Mouse (Mus musculus): ENCODE data around the gene Map10.

The Map10 gene

GRCm38 (mm10) chr8:125669700-125670195 lies at the start of gene Map10:
Gene Map10 (plus strand): TSS chr8:125669818.
- DNase-seq = peak; percentile 98

DNA sequence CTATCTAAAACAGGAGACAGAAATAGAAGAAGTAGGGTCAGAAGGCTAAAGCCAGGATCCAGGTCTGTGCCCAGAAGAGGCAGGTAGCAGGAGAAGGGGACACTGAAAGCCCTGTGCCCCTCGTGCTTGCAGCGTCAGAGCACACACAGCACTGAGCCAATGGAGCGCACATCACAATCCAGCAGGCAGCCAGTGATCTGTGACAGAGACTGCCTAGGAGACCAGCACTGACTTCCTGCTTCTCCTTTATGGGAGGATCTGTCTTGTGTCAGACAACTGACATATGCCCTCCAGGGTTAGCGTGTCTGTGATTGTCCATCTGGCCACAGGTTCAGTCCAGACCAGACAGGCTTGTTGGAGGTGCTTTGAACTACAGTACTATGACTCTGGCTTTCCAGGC lies 49.3 kb upstream of the Map10 start:
- DNase-seq = no peak

- DNase-seq = no peak
Observed at GRCm38 (mm10) chr8:125624287-125624686, 45.3 kb upstream of the Map10 start.

- no peak for DNase-seq
Observed at GRCm38 (mm10) chr8:125626381-125626780, 43.2 kb upstream of the Map10 start.

GRCm38 (mm10) chr8:125628834-125629233 lies 40.8 kb upstream of the Map10 start:
- peak; percentile 68 for DNase-seq

GRCm38 (mm10) chr8:125638411-125639058 lies 31.1 kb upstream of the Map10 start:
- DNase-seq = no peak

GRCm38 (mm10) chr8:125639631-125640030 lies 30.0 kb upstream of the Map10 start:
- DNase-seq = no peak

DNA sequence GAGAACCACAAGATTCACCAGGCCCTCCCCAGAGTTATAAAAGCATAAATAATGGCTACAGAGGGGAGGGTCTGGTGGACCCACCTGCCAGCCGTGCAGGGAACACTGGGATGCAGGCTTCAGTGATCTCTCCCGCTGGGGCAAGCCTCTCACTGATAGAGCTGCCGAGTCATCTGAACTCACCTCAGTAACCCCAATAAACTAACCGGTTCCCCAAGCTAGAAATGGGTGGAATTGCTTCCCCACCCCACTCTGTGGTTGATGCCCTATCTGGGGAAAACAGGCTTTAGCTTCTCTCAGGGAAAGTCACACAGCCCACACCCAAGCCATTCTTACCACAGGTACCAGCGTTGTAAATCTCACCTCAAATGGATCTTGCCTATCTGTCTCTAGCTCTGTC lies 28.9 kb upstream of the Map10 start:
- DNase-seq = no peak

- no peak for DNase-seq
Observed at GRCm38 (mm10) chr8:125641808-125642207, 27.8 kb upstream of the Map10 start.

GRCm38 (mm10) chr8:125645757-125646478 lies 23.7 kb upstream of the Map10 start:
- DNase-seq = no peak

GRCm38 (mm10) chr8:125649447-125649846 lies 20.2 kb upstream of the Map10 start:
- no peak for DNase-seq

DNA sequence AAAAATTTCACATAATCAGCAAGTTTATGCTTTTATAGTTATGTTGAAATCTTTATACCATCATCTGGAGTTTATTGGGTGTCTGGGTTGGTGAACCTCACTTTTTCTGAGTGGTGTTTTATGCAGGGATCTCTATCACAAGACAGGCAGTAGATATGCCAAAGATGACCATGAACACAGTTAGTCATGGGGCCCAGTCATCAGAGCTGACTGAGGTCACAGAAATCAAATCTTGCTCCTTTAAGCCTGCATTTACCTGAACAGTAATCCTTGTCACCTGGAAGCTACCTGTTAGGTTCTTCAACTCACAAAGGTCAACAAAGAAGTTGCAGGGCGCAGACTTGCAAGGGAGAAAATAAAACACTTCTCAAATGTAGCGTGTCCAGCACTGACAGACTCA lies 14.8 kb upstream of the Map10 start:
- no peak for DNase-seq

GRCm38 (mm10) chr8:125658508-125658907 lies 11.1 kb upstream of the Map10 start:
- DNase-seq = no peak

DNA sequence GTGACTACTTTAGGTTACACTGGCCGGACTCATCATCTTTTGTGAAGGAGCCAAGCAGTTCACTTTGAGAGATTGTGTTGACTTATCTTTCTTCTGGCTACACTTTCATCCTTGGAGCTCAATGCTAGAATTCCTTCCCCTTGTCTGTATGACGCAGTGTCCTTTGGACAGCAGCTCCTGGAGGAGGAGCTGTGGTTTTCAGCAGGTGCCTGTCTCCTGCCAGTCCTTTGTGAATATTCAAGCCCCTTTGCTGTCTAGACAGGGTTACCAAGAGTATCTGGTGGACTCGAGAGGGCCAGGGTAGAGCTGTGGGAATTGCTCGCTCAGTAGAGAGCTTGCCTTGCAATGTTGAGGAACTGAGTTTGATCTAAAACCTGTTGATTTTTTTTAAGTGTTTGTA lies 10.7 kb upstream of the Map10 start:
- no peak for DNase-seq

DNA sequence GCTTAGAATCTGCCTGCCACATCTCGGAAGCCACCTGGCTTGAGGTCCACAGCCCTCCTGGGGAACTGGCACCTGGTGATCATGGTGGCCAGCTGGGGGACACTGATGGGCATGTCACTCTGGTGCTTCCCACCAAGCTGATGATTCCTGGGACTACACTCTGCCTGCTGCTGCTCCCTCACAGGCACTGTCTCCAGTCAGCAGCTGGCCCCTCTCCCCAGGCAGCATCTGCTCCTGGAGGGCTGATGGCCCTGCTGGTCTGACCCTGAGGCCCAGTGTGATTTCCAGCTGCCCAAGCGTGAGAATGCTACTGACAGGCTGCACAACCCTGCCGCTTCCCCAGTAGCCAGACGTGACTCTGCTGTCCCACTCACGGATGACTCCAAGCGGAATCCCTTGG lies 9.2 kb upstream of the Map10 start:
- no peak for DNase-seq

GRCm38 (mm10) chr8:125661958-125662668 lies 7.5 kb upstream of the Map10 start:
- peak; percentile 94 for DNase-seq

DNA sequence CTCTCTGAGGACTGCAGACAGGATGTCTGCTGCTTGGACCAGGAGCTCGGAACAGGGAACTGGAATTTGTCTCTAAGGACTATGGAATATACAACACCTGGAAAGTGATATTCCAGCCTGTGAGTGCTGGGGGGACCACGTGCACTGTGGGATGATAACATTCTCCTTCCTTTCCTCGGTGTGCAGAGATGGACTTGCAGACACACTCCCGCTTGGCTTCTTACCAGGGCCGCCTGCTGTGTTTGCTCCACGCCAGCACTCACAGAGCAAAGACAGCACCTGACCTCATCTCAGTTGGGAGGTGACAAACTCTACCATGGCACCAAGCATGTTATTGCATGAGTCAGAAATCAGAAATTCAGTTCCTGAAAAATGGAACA lies 7.0 kb upstream of the Map10 start:
- DNase-seq = peak; percentile 96

- DNase-seq = no peak
Observed at GRCm38 (mm10) chr8:125665183-125665875, 4.3 kb upstream of the Map10 start.

DNA sequence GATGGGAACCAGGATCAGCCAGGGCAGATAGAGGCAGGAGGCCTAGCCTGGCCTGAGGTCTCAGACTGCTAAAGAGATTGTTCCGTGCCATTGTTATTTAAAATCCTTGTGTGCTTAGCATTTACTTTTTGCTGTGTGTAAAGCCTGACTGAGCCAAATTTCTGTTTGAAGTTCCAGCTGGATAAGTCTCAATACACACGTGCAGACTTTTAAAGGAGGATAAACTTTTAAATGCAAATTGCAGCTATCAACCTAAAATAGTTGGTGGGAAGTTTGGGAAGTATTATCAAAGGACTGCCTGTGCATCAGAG lies 3.8 kb upstream of the Map10 start:
- DNase-seq = no peak

DNA sequence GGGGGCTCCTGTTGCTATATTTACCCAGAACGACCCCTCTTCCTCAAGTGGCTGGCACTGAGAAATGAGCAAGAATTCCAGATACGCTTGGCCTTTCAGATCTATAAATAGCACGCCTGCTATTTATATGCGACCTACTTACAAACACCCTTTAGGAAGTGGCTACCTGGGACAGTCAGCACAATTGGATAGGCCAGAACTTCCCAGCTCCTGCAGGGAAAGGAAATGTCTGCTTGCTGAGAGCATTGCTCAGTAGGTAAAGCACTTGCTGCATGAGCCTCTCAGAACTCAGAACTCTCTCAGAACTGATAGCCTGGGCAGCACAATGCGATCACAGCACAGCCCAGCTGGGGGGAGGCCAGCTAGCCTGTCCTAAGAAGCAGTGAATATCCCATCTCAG lies 3.4 kb upstream of the Map10 start:
- peak; percentile 95 for DNase-seq

DNA sequence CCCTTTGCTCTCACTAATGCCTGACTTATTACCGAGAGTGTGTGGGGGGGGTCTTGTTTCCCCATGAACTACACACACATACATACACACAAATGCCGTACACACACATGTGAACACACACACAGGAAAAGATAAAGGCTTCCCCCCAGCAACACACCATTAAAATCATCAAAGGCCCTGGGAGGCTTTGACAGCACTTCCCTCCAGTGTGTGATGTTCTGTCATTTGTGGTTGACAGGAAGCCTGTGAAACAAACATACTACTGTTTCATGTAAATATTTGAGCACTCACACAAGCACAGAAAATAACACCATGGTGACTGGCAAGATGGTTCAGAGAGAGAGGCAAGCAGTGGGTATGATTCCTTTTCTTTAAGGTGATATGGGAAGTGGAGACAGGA lies 2.4 kb upstream of the Map10 start:
- no peak for DNase-seq

GRCm38 (mm10) chr8:125669159-125669699 lies 389 bp upstream of the Map10 start:
- peak; percentile 91 for DNase-seq

GRCm38 (mm10) chr8:125670420-125670819 lies 802 bp downstream of the Map10 start:
- DNase-seq = no peak
